Mouse (Mus musculus) cerebellum, adult 11-12 months (tissue): Measurements from ENCODE around the gene Usp42.

Source experiments
- DNase-seq: peaks from one replicate; pipeline ENCODE4 v3.0.0; 2022

Usp42 gene

GRCm38 (mm10) chr5:143687589-143687988 is 44.5 kb downstream of the Usp42 start:
- no peak for DNase-seq

GRCm38 (mm10) chr5:143686456-143686855 is 45.6 kb downstream of the Usp42 start:
- DNase-seq: no peak

- no peak for DNase-seq
Observed at GRCm38 (mm10) chr5:143684911-143685390, 47.1 kb downstream of the Usp42 start.

- no peak for DNase-seq
Observed at GRCm38 (mm10) chr5:143683696-143684095, 48.4 kb downstream of the Usp42 start.

- DNase-seq: no peak
Observed at GRCm38 (mm10) chr5:143679654-143680053, 52.4 kb downstream of the Usp42 start.

- DNase-seq: no peak
Observed at GRCm38 (mm10) chr5:143678634-143679271, 53.3 kb downstream of the Usp42 start.

GRCm38 (mm10) chr5:143677363-143677762 is 54.7 kb downstream of the Usp42 start:
- no peak for DNase-seq

GRCm38 (mm10) chr5:143676218-143676985 is 55.7 kb downstream of the Usp42 start:
- DNase-seq: no peak

GRCm38 (mm10) chr5:143674576-143674975 is 57.5 kb downstream of the Usp42 start:
- no peak for DNase-seq

- DNase-seq: no peak
Observed at GRCm38 (mm10) chr5:143670740-143671415, 61.2 kb downstream of the Usp42 start.

- no peak for DNase-seq
Observed at GRCm38 (mm10) chr5:143669839-143670238, 62.2 kb downstream of the Usp42 start.

GRCm38 (mm10) chr5:143669393-143669792 is 62.7 kb downstream of the Usp42 start:
- DNase-seq: no peak

GRCm38 (mm10) chr5:143668884-143669283 is 63.2 kb downstream of the Usp42 start:
- no peak for DNase-seq

GRCm38 (mm10) chr5:143666015-143666414 is 66.1 kb downstream of the Usp42 start:
- DNase-seq: no peak

- no peak for DNase-seq
Observed at GRCm38 (mm10) chr5:143665561-143665960, 66.5 kb downstream of the Usp42 start.

- no peak for DNase-seq
Observed at GRCm38 (mm10) chr5:143663074-143663687, 68.9 kb downstream of the Usp42 start.
